Mouse (Mus musculus): ENCODE results near the gene Adam34. TPM values are rescaled to one million over a fixed set of nuclear protein-coding genes. Genes with fewer than 3 reads are reported as not detected.
"Not testable (repeated sequence)": the region's sequence is repeated elsewhere in the genome, so short reads cannot be mapped to it uniquely, and the experiment has no call there.

Gene Adam34
- not detected for total RNA-seq (2021)
- long read RNA-seq, experiment 1 = 0 reads
- long read RNA-seq, experiment 2 = 0 reads

DNA sequence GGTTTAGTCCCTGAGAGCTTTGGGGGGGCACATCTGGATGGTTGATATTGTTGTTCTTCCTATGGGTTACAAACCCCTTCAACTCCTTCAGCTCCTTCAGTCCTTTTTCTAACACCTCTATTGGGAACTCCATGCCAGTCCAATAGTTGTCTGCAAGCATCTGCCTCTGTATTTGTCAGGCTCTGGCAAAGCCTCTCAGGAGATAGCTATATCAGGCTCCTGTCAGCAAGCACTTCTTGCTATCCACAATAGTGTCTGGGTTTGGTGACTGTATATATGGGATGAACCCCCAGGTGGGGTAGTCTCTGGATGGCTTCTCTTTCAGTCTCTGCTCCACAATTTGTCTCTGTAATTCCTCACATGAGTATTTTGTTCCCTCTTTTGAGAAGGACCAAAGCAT is at the start of gene Adam34:
Adam34 (minus strand) TSS at position 101 of the 400 bp plus-strand sequence.
- DNase-seq = no peak

GRCm38 (mm10) chr8:43627176-43627575 is 82.7 kb downstream of the Adam34 start, which contains the start of gene Gm5346:
Gene Gm5346 (minus strand): TSS chr8:43627276.
- no peak for DNase-seq

- DNase-seq = no peak
These were observed 93.8 kb downstream of the Adam34 start for GRCm38 (mm10) chr8:43616046-43616445.

DNA sequence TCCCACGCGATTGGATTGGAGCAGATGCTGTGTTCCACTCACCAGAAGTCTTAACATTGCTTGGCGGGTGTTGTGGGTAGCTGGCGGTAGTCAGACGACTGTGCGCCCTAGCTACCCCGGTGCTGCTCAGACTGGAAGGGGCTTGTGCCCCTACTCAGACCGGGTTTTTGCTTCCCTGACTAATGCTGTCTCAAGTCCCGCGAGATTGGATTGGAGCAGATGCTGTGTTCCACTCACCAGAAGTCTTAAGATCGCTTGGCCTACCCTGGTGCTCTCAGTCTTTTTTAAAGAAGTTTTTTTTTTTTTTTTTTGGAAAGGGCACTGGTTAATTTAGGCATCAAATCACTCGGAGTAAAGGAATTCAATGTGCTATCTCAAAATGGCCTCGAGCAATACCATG is 106.2 kb downstream of the Adam34 start:
- not testable (repeated sequence) for DNase-seq

GRCm38 (mm10) chr8:43603166-43603565 is 106.7 kb downstream of the Adam34 start:
- not testable (repeated sequence) for DNase-seq

Other genes with a start within 250 kb of the Adam34 start
- gene Adam26b, start 181.9 kb downstream of the Adam34 start, total RNA-seq (2021) = not detected
- gene Adam26a, start 133.3 kb downstream of the Adam34 start, total RNA-seq (2021) = not detected
- not detected for gene Gm5346, start 82.8 kb downstream of the Adam34 start, total RNA-seq (2021)

Data from adrenal gland, postnatal 10 days (tissue).